Mouse (Mus musculus) monocyte, adult 5-6 weeks (primary cell): ENCODE data around the gene Kcnmb3. TPM values are rescaled to one million over a fixed set of nuclear protein-coding genes. Genes with fewer than 3 reads are reported as not detected.
"Not testable (repeated sequence)": the region's sequence is repeated elsewhere in the genome, so short reads cannot be mapped to it uniquely, and the experiment has no call there.

Experiments used
- ATAC-seq: fragments of 153-309, 156-312 bp; replicated peaks from 2 replicates; pipeline ENCODE4 v1.8.0; 2017; ENCODE audit warnings: mild to moderate bottlenecking; ENCODE audit not compliant: low TSS enrichment, insufficient number of reproducible peaks, severe bottlenecking, poor library complexity, low FRiP score
- total RNA-seq: library from RNA; stranded (forward); fragments of 200-1000, 200-491, 200-594 nt; gene quantifications from 3 replicates; pipeline ENCODE4 v1.2.3, GENCODE M21; 2017

Kcnmb3 gene
- total RNA-seq, 1 experiment from 2014 or later = not detected

DNA sequence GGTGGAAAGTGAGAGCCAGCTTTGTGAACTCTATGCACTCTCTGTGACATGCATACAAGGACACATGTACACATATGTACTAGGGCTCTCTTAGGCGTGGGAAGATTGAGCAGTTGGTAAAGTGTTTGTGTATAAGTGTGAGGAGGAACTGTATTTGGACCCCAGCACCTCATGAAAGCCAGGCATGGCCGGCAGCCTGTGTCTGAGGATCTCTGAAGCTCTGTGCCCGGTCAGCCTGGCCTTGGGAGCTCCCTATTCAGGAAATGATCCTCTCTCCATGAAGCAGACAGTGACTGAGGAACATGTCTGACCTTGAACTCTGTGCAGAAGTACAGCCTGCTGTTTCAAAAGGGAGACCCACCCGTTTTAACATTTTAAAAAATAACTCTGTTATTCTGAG, 53.3 kb downstream of the Kcnmb3 start:
- ATAC-seq = no peak

- ATAC-seq = no peak
These were observed 54.2 kb downstream of the Kcnmb3 start for GRCm38 (mm10) chr3:32437820-32438219.

DNA sequence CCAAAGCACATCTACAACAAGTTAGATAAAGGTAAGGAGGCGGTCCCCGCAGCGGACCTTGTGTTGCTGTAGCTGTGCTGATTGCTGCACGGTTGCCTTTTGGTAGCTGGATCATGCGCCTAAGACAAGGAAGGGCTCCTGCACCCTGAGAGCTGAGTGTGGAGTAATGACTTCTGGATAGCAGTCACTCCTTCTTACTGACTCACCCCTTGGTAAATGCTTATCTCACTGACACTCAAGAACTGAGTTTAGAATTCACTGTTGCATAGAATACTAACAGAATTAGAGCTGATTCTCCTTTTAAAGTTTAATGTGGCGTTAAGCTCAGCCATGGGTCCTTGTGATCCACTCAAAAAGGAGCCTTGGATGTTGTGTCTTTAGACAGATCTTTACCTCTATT, 54.7 kb downstream of the Kcnmb3 start:
- ATAC-seq = no peak

DNA sequence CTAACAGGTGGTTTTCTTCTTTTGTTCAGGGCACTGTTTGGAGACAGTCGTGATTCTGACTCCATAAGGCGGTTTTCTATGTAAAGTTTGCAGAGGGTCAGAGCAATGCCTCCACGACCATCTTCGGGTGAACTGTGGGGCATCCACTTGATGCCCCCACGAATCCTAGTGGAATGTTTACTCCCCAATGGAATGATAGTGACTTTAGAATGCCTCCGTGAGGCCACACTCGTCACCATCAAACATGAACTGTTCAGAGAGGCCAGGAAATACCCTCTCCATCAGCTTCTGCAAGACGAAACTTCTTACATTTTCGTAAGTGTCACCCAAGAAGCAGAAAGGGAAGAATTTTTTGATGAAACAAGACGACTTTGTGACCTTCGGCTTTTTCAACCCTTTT, 55.9 kb downstream of the Kcnmb3 start:
- no peak for ATAC-seq

- no peak for ATAC-seq
These were observed 58.0 kb downstream of the Kcnmb3 start for GRCm38 (mm10) chr3:32434016-32434415.

DNA sequence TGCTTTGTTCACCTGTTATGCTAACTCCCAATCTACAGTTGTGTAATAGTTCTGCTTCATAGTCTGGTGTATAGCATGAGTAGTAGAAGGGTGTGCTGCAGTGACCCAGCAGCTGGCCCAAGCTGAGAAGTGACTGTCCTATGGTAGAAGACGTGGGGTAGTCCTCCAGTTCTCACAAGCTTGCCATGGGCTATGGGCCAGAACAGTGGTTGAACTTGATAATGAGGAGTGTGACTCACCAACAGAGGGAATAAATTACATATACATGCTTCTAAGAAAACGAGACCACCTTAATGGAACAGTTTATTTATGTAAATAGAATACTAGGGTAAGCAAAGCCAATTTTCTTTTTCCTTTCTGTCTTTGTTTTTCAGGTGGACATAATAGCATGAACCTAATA, 61.6 kb downstream of the Kcnmb3 start:
- no peak for ATAC-seq

- not testable (repeated sequence) for ATAC-seq
These were observed 62.7 kb downstream of the Kcnmb3 start for GRCm38 (mm10) chr3:32429351-32429750.

GRCm38 (mm10) chr3:32428921-32429320, 63.1 kb downstream of the Kcnmb3 start:
- no peak for ATAC-seq

GRCm38 (mm10) chr3:32428361-32428760, 63.7 kb downstream of the Kcnmb3 start:
- ATAC-seq = no peak

GRCm38 (mm10) chr3:32427695-32428094, 64.3 kb downstream of the Kcnmb3 start:
- ATAC-seq = no peak

Other genes starting within 250 kb of the Kcnmb3 start
- 1.1 to 3.1 TPM (median 1.2 TPM) in 3 replicates for gene Zmat3, start 126.2 kb downstream of the Kcnmb3 start, total RNA-seq
- gene Pik3ca, start 94.6 kb downstream of the Kcnmb3 start, total RNA-seq = 43.9 to 60.4 TPM (median 50.6 TPM) in 3 replicates
- gene Zfp639, start 18.0 kb upstream of the Kcnmb3 start, total RNA-seq = 69.7 to 107 TPM (median 74.3 TPM) in 3 replicates
- 19.1 to 84.2 TPM (median 54.6 TPM) in 3 replicates for gene Mfn1, start 37.2 kb upstream of the Kcnmb3 start, total RNA-seq
- gene Gnb4, start 124.4 kb upstream of the Kcnmb3 start, total RNA-seq = 1.4 to 6.0 TPM (median 5.7 TPM) in 3 replicates
- gene Actl6a, start 214.1 kb upstream of the Kcnmb3 start, total RNA-seq = 53.7 to 82.1 TPM (median 65.7 TPM) in 3 replicates
- 91.5 to 116 TPM (median 116 TPM) in 3 replicates for gene Ndufb5, start 244.8 kb upstream of the Kcnmb3 start, total RNA-seq
- 7.0 to 12.6 TPM (median 10.5 TPM) in 3 replicates for gene Mrpl47, start 245.4 kb upstream of the Kcnmb3 start, total RNA-seq